24 mouse cellular contexts compared by ENCODE assay signal in genomic region chr6:135158509-135158908, GRCm38 (mm10). TPM values are rescaled to one million over a fixed set of nuclear protein-coding genes. Genes with fewer than 3 reads are reported as not detected.
"Had no signal": no experiment of that assay in that cellular context is flagged by ENCODE, and none has a peak within 500 bp of the region (broad histone marks: within the 10 kb centered on the region; RNA-seq: fewer than 3 reads in every experiment).

No protein-coding gene starts in this region.

- H3K27ac ChIP-seq: kidney, postnatal 0 days; limb, embryonic 12.5 days; limb, embryonic 15.5 days; macrophage; midbrain, embryonic 12.5 days; midbrain, embryonic 15.5 days; neural tube, embryonic 12.5 days; neural tube, embryonic 15.5 days; stomach, embryonic 15.5 days had no signal

- DNase-seq: kidney, adult 18-20 months; kidney, postnatal 4 days; left cerebral cortex, postnatal 4 days; lung, embryonic 14.5 days; right cerebral cortex, adult 18-20 months; right cerebral cortex, postnatal 14 days; right cerebral cortex, postnatal 4 days; thymus, adult 18-20 months; thymus, postnatal 36 days had no signal

- ATAC-seq: lung, postnatal 0 days; midbrain, embryonic 15.5 days had no signal

- H3K27me3 ChIP-seq: limb, embryonic 12.5 days; limb, embryonic 15.5 days; midbrain, embryonic 12.5 days; midbrain, embryonic 15.5 days; neural tube, embryonic 12.5 days; neural tube, embryonic 15.5 days; stomach, embryonic 15.5 days had no signal

- H3K4me1 ChIP-seq: limb, embryonic 12.5 days; limb, embryonic 15.5 days; midbrain, embryonic 12.5 days; midbrain, embryonic 15.5 days; neural tube, embryonic 12.5 days; neural tube, embryonic 15.5 days had no signal

- H3K36me3 ChIP-seq: limb, embryonic 12.5 days; limb, embryonic 15.5 days; midbrain, embryonic 12.5 days; midbrain, embryonic 15.5 days; neural tube, embryonic 12.5 days; neural tube, embryonic 15.5 days; stomach, embryonic 15.5 days had no signal

- H3K9me3 ChIP-seq: limb, embryonic 12.5 days; limb, embryonic 15.5 days; midbrain, embryonic 12.5 days; midbrain, embryonic 15.5 days; neural tube, embryonic 12.5 days; neural tube, embryonic 15.5 days; stomach, embryonic 15.5 days had no signal

- H3K4me3 ChIP-seq: limb, embryonic 12.5 days; limb, embryonic 15.5 days; midbrain, embryonic 12.5 days; midbrain, embryonic 15.5 days; neural tube, embryonic 12.5 days; neural tube, embryonic 15.5 days; stomach, embryonic 15.5 days had no signal

- H3K4me2 ChIP-seq: limb, embryonic 12.5 days; limb, embryonic 15.5 days; lung, embryonic 14.5 days; midbrain, embryonic 12.5 days; midbrain, embryonic 15.5 days; neural tube, embryonic 12.5 days; neural tube, embryonic 15.5 days; stomach, embryonic 15.5 days had no signal

- H3K9ac ChIP-seq: limb, embryonic 12.5 days; limb, embryonic 15.5 days; lung, embryonic 14.5 days; midbrain, embryonic 12.5 days; midbrain, embryonic 15.5 days; neural tube, embryonic 12.5 days; neural tube, embryonic 15.5 days; stomach, embryonic 15.5 days had no signal

RNA-seq across cellular contexts. Expression of gene Gprc5d, which starts 40.4 kb away (rescaled TPM):
- total RNA-seq: layer of hippocampus, postnatal 14 days; left cerebral cortex, postnatal 14 days; left cerebral cortex, postnatal 4 days; megakaryocyte, adult 5-6 weeks had no signal
- polyA plus RNA-seq: intestine, embryonic 14.5 days; kidney, embryonic 14.5 days; limb, embryonic 12.5 days; limb, embryonic 15.5 days; lung, embryonic 14.5 days; lung, postnatal 0 days; macrophage; midbrain, embryonic 15.5 days; neural tube, embryonic 12.5 days; neural tube, embryonic 15.5 days; stomach, embryonic 15.5 days had no signal
